Mouse (Mus musculus): ENCODE results near the gene Tax1bp1. TPM values are rescaled to one million over a fixed set of nuclear protein-coding genes. Genes with fewer than 3 reads are reported as not detected.

Tax1bp1 gene
- total RNA-seq, 2 experiments from 2014 or later = 118 to 119 TPM

DNA sequence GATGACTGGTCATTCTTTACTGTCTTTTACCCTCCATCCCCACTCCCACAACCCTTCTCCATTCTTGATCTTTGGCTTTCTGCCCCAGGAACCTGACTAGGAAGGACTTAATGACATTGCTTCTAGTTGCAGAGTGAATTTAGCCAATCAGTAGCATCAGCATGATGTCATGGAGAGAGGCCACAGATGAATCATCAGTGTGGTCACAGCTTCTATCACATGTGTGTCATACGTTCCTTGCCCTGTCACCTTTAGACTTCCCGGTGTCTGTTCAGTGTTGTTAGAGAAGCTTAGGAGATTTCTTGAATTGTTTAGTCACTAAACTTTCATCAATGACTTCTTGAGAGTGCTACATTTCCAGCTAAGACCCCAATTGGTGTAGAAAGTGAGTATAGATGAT, 10.3 kb upstream of the Tax1bp1 start:
- no peak for DNase-seq (ENCODE audit: low spot score in 2 of 2)

DNA sequence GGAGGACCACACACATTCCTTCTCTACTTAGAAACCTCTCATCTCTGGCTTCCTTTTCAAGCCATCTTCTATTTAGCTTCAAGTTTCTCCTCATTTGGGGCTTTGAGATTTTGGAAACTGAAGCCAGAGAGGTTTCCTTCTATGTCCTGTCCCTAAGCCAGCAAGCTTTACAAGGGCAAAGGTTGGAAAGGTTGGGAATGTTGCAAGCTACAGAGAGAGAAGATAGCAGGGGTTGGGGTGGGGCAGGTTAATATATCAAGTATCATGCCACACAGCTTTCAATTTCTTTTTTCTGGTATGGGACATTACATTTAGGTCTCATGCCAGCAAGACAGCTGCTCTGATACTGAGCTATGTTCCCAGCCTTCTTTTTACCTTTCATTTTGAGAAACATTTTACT, 8.2 kb upstream of the Tax1bp1 start:
- no peak for DNase-seq (ENCODE audit: low spot score in 2 of 2)

DNA sequence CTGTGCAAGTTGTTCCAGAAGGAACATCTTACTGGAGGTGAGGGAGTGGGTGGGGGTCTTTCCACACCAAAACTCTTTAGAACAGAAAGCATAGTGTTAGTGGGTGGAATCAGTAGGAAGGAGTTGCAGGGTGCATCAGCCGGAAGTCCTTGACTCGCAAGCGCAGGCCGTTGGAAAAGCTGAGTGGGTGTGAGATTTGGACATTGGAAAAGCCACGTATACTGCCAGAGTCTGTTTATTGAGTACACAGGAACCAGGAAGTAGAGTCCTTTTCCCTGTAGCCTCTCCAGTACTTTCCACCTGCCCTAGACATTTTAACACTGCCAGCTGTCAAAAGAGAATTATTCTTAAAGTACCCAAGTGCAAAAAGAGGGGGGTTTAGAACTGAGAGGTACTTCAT, 5.7 kb upstream of the Tax1bp1 start:
- no peak for DNase-seq (ENCODE audit: low spot score in 2 of 2)

DNA sequence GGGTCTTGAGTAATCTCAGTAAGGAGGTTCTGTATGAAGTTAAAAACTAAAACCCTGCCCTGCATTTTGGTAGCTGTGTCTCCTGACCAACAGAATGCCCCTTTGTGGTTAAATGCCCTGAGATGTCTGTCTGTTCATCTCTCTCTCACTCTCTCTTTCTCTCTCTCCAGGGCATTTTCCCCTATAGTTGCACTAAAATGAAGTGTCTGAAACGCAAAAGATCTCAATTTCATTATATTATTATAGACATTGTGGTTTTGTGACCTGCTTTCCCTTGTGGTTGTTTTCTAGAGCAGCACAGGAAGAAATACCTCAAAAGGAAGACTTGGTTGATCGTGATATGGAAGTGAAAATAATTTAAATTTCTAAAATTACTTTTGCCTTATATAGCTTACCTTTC, 966 bp upstream of the Tax1bp1 start:
- no peak for DNase-seq (ENCODE audit: low spot score in 2 of 2)

DNA sequence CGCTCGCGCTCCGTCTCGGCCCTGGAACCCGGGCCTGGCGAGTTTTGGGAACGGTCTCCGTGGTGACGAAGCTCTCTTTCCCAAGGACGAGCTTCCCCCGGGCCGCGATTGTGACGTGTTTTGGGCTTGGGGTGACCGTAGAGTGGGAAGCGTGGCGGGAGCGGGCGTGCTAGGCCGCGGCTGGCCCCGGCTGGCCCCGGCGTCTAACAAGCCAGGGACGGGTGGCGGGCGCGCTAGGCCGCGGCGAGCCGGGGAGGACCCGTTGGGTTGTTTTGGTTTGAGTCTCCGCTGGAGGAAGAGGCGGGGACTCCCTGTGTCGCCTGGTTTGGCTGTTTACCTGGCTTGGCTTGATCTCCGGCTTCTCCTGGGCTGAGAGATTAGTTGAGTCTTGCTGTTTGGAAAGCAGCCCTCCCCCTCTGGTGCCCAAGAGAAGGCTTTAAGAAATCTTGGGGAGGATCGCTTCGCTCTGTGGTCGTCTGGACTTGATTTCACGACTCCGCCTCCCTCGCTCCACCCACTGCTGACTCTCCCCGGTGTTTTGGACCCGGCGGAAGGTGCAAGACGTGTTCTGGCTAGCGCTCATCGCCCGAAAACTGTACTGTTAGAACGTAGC, 474 bp downstream of the Tax1bp1 start:
- peak in 1 of 2 experiments; percentile 57 for DNase-seq (ENCODE audit: low spot score in 2 of 2)

DNA sequence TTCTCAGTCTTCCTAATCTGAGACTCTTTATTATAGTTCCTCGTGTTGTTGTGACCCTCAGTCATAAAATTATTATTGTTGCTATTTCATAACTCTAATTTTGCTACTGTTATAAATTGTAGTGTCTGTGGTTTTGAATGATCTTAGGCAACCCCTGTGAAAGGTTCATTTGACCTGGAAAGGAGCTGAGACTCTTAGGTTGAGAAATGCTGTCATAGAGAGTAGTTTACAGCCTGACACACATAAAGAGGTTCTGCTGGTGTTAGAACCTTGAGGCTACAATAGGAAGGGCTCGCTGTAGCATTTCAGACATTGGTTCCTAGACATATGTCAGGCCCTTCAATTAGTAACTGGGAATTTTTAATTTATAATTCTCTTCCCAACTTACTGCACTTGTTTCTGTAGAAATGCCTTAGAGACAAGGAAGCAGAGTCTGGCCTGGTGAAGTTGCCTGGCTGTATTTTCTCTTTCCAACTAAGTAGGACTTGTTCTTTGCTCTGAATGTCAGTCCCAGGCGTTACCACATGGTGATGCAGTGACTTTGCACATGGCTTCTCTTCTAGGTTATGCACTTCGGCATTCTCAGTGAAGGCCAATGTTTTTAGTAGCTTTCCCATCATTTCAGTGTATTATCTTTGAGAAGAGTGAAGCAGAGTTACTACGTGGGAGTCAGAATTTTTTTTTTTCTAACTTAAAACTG, 4.1 kb downstream of the Tax1bp1 start:
- DNase-seq (ENCODE audit: low spot score in 2 of 2) = no peak

DNA sequence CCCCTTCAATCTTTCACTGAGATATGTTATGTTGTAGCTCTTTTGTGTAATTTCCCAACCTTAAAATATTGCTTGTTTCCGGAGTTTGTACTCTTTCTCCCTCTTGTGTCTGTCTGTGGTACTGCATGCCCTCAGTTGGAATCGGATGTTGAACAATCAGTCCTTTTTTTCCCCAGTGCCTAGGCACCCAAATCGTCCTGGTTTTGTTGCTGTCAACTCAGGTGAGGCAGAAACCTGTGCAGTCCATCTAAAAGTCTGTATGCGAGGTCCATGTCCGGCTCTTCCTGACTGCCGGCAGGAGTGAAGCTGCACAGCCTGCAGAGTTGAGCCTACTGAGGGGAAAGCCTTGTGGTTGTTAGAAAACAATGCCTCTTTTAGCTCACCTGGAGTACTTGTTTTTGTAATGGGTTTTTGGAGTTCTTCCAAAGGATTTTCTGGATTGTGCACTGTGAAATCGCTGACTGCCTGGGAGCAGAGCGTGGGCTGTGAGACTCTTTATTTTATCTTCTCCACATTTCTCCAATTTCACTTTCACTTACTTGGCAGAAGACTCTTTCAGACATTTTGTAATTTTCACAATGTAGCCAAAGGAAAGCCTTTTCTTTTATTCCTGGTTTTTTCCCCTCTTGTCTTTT, 11.4 kb downstream of the Tax1bp1 start:
- peak; percentile 64 to 74 for DNase-seq (ENCODE audit: low spot score in 2 of 2)

DNA sequence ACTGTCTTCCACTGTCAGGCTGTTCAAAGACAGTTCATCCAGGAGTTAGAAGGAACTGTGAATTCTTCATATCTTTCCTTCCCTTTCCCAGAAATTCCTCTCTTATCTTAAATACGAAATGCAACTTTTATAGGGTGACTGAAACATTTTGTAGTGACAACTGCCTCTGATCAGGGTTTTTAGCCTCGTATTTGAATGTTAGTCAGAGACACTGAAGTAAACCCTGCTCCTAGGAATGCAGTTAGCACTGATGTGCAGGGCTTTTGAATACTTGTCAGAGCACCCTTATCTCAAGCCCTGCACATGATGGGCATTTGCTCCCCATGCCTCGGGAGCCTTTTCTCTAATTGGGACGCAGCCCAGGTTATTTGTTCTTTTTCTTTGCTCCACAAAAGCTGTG, 16.8 kb downstream of the Tax1bp1 start:
- no peak for DNase-seq (ENCODE audit: low spot score in 2 of 2)

DNA sequence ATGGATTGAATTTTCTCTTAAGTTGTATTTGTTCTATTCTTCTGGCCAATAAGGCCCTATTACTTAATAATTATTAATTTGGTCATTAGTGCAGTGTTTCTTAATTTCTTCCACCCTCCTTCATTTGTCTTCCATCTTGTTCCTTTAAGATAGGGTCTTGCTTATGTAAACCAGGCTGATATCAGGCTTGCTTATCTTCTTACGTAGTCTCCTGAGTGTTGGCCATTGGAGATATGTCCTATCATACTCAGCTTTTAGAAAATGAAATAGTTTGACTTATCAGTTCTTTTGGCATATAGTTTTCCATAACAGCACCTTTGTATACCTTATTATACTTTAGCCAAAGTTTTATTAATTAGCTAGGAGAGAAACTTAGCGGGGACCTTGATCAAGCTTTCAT, 21.1 kb downstream of the Tax1bp1 start:
- DNase-seq (ENCODE audit: low spot score in 2 of 2) = no peak

DNA sequence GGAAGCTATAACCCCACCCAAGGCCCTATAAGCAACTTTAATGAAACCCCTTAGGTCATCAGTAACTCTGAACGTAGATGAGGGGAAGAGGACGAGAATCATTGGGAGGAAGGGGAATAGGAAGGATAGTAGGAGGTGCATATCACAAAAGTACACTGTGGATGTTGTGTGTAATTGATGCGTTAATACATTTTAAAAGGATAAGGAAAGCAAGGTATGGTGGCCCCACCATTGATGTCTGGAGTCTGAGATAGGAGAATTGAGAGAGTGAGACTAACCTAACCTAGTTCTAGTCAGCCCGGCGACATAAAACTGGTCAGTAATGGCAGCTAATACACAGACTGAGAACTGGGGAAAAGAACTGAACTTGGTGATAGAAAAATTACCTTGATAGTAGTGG, 39.3 kb downstream of the Tax1bp1 start:
- DNase-seq (ENCODE audit: low spot score in 2 of 2) = no peak

DNA sequence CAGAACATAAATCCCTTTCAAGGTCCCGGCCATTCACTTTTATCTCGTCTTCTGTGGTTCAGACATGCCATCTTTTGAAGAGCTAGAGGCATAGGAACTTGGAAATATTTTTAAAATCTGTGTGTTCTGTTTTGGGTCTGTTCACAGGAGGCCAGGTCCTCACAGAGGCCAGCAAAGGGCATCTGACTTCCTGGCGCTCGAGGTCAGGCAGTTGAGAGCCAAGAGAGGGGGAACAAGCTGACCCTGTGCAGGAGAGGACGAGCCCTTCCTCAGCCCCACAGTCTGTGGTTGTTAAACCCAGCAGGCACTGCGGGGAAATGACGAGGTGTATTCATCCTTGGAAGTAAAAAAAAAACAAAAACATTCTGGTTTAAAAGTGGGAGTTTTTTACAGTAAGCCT, 51.7 kb downstream of the Tax1bp1 start:
- DNase-seq (ENCODE audit: low spot score in 2 of 2) = no peak

DNA sequence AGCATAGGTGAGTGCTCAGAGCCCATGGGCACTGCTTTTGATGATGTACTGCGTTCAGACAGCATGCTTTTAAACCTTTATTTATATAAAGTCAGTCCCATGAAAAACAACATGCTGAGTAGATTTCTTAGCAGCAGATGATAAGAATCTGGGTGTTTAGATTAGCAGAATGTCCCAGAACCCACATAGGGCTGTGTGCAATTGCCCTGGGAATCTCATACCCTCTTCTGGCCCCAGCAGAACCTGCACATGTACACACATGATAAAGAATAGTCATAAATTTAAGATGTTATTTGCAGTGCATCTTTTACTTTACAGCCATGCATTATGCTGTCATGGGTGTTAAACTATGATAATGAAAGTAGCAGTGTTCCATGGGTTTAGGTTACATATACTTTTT, 57.3 kb downstream of the Tax1bp1 start:
- no peak for DNase-seq (ENCODE audit: low spot score in 2 of 2)

DNA sequence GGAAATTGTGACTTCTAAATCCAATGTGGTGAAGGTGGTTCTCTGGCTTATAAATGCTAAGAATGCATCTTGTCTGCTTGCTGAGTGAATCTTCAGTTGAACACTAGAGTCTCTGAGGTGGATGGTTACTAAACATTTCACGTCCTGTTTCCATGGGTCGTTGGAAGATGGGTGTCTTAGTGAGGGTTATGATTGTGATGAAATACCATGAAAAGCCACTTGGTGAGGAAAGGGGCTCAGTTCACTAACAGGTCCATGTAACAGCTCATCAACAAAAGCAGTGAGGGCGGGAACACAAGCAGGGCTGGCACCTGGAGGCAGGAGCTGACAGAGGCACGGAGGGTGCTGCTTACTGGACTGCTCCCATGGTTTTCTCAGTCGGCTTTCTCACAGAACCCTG, 59.6 kb downstream of the Tax1bp1 start:
- DNase-seq (ENCODE audit: low spot score in 2 of 2) = no peak

DNA sequence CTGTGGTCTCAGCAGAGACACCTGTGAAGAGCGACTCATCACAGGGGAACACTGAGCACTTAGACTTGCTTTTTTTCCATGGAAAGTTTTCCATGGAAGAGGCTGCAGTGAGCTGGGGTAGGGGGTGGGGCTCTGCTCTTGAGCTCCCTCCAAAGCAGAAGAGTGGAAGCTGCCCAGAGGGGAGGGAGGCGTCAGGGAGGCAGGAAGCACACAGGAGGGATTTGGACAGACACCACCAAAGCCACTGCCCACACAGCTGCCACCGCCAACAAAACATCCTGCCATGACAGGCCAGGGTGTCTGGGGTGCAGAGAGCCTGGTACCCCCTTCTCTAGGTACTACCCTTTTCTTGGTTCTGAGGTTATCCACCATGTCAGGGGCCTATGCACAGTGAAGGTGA, 61.8 kb downstream of the Tax1bp1 start:
- no peak for DNase-seq (ENCODE audit: low spot score in 2 of 2)

DNA sequence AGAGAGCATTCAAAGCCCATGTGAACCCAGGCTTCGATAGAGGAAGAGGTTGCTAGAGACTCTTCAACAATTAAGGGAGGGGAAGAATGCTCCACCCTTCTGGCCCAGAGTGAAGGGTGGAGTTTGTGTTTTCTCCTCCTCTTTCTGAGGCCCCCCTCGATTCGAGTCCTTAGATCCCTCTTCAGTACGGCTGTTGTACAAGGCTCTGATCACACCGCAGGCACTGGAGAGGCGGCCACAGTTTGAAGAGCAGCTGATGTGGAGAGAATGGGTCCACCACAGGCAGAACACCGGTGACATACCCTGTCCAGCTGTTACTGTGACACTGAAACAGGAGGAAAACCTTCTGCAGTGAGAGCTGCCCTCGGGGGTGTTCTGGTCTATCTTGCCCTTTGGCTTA, 62.4 kb downstream of the Tax1bp1 start:
- DNase-seq (ENCODE audit: low spot score in 2 of 2) = no peak

DNA sequence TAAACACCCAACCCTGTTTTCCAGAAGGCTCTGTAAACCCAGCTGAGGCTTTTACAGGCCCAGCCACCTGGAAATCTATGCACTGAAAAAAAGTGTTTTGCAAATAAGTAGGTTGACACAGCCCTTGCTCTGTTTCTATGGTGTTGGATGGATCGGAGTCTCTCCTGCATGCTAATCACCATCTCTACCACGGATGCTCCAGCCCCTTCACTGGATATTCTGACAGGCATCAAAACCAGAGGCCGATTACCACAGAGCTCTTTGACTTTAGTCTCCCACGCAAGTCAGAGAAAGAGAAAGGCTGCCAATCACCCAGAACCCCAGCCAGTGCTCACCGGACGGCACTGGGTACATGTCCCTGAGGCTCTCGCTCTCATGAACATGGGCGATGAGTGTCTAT, 63.5 kb downstream of the Tax1bp1 start:
- DNase-seq (ENCODE audit: low spot score in 2 of 2) = no peak

DNA sequence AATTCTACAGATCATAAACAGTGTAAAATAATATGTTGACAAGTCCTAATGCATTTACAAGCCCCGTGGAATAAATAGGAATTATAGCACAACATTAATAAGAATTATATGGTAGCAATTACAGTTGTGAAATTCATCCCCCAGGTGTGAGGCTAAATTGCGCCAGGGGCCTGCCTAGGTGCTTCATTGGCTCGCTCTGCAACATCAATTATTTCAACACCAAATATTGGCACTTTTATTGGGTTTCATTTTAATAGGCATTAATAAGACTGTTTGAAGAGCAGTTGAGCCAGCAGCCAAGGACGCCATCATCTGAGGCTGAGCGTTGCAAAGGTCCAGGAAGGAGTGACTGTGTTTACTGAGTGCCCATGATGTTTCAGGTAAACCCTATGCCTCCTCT, 65.0 kb downstream of the Tax1bp1 start:
- no peak for DNase-seq (ENCODE audit: low spot score in 2 of 2)

DNA sequence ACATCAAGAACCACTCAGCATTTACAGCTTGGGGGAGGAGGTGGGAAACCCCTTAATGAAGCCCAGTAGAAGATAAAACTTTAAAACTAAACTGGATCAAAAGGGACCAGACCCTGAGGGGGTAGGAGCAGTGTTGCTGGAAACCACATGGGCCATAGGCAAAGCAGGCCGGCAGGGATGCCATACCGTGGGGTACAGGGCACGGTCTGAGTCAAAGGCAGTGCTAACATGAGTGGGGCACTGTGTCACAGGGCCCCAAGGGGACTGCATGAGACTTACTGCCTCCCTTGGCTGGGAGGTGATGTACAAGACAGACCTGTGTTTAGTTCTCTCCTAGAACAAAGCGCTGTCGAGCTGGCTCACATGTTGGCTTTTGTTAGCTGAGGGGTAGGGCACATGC, 66.0 kb downstream of the Tax1bp1 start:
- no peak for DNase-seq (ENCODE audit: low spot score in 2 of 2)

DNA sequence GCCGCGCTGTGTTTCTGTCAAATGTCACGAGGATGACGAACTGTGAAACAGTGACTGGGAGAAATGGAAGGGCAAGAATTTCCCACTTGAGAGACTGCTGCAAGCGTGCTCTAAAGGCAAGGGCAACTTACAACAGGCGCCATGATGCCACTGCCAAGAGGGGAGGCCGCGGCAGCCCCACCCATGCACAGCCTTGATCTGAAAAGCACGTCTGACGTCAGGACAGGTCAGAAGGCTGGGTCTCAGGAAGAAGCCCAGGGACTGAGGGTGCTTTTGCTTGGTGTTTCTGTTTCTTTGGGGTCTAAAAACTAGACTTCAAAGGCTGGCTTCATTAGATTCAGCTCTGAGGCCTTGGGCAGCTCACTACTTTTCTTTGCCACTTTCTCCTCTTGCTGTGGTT, 76.8 kb downstream of the Tax1bp1 start:
- DNase-seq (ENCODE audit: low spot score in 2 of 2) = no peak

DNA sequence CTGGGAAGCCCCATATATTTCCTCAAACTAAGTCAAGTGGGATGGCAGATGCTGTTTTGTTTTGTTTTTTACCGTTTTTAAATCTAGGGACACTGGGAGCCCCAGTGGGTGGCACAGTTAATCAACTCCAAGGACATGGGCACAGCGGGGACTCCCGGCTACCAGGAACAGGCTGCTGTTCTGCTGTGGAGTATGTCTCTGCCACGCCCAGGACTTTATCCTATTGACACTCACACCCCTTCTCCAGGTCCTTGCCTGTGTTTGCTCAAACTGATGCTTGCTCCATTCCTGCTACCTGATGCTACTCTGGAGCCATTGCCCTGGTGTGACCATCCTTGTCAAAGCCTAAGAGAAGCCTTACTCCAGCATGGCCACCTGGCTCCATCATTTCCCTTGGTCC, 77.3 kb downstream of the Tax1bp1 start:
- DNase-seq (ENCODE audit: low spot score in 2 of 2) = no peak

DNA sequence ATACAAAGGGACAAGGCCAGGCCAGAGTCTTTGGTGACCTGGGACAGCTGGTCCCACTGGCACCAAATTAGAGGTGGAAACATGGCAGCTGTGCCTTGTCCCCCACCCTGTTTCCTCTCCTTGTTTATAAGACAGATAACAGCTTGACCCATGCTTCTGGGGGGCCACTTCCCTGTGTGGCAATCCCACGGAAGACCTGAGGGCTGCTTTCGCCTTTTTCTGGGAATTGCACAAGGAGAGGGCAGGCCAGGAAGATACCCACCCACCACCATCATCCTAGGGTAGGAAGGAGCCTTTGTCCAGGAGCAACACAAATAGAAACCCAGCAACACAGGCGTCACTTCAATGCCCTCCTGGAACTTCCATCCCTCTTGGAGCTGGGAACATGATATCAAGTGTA, 78.9 kb downstream of the Tax1bp1 start:
- DNase-seq (ENCODE audit: low spot score in 2 of 2) = no peak

DNA sequence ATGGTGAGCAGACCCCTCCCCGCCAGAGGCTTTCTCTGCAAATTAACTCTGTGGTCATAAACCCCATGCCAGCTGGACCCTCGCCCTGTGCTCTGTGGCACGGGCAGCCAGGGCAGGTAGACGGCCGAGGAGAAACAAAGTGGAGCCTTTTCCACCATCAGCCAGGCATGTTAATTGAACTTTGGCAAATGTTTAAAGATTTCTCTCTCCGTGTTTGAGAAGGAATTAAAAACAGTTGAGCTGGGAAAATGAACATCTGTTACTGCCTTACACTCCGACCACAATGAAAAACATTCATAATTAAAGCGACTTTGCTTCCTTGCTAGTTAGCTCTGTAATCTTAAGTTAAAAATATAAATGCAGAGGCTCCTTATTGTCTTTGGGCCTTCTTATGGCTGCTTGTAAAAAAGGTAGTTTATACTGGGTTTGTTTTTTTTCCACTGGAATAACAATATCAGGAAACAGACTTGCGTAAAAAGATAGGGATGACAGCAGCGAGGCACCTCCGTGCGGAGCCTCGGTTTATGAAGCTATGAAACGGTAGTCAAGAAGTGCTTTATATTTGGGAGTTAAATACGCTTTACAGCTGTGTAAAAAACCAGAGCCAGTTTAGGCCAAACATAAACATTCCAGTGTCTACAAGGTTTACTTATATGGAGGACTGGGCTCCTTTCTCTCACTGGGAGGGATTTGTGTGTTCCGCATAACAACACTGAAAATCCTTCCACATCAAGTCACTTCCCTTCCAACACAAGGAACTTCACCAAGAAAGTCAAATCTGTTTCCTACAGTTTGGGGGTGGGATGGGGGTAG, 81.7 kb downstream of the Tax1bp1 start:
- peak in 1 of 2 experiments; percentile 50 for DNase-seq (ENCODE audit: low spot score in 2 of 2)
